Mouse (Mus musculus): Measurements from ENCODE around the gene Acin1.

Gene Acin1

DNA sequence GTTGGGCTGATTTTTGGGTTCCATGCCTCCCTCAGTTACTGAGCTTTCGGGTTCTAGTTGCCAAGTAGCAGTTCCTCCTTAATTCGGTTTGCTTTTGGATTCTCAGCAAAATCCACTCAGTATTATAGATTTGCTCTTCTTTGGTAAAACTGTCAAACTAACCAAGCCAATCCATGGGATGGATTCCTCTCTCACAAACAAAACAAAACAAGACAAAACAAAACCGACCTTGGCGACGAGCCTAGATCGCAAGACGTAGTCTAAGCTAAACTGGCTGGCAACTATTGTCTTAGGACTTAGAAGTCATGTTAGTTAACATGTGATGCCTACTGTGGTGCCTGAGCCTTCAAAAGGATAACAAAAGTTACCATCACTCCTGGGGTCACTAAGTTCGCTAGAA is 83.0 kb downstream of the Acin1 start:
- DNase-seq, result no peak

DNA sequence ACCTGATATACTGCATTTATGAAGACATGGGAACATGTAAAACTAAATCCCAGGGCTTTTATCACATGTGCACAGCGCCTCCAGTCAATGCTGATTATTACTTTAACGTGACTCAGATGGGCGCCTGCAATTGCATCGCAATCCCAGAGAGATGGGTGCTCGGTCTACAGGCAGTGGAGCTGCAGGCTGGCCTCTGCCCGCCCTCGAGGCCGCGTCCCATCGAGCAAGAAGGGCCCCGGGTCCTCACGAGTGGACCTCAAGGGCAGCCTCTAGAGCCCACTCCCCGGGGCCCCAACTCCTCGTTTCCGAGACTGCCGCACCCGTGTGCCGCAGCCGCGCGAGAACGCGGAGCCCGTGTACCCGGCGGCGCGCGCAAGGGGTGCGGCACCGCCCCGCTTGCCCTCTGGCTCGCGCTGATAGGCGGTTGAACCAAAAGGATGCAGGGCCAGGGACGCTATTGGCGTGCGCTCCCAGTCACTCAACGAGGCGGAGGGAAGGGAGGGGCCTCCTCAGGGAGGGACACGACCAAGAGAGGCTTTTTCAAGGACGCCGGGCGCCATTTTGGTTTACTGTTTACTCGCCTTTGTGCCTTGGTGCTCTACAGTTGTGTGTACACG is 83.6 kb downstream of the Acin1 start:
- DNase-seq, result peak; percentile 99

DNA sequence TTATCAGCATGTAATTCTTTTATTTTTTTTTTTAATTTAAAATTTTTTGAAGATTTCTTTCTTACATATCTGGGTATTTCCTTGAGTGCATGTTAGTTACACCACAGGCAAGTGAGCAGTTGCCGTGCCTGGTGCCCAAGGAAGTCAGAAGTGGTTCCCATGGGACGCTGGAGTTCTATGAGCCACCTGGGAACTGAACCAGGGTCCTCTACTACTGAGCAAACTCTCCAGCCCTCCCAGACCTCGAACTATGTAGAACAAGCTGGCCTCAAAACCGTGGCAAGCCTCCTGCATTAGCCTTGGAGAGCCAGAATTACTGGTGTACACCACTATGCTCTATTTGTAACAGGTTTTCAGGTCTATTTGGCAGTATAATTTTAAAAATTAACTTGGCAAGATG is 84.1 kb downstream of the Acin1 start:
- no peak for DNase-seq

DNA sequence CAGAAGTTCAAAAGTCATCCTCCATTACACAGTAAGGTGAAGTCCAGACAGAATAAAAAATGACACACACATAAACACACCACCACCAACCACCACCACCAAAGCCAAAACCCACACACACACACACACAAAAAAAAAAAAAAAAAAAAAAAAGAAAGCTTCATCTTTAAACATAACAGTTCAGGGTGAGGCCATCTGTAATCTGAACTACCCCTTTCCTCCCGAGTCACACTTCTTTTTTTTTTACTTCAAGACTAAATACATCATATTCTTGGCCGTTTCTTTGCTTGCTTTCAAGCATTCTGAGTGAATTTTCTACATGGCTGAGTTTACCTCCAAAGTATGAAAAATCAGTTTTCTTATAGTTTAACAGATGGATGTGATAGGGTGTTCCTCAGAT is 85.1 kb downstream of the Acin1 start:
- DNase-seq, result no peak

DNA sequence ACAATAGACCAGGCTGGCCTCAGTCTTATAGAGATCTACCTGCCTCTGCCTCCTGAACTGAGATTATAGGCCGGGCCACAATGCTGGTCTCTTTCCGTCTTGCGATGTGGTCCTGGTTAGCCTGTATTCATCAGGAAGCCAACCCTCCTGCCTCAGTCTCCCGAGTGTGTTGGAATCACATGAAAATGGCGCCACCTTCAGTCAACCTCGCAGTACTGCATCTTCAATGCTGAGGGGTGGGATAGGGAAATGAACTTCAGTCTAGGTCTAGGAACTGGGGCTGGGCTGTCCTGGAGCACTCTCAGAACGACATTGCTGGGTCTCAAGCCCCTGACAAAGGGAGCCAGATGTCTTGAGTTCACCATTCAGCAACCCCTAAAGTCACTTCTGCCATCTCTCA is 89.6 kb downstream of the Acin1 start:
- no peak for DNase-seq

DNA sequence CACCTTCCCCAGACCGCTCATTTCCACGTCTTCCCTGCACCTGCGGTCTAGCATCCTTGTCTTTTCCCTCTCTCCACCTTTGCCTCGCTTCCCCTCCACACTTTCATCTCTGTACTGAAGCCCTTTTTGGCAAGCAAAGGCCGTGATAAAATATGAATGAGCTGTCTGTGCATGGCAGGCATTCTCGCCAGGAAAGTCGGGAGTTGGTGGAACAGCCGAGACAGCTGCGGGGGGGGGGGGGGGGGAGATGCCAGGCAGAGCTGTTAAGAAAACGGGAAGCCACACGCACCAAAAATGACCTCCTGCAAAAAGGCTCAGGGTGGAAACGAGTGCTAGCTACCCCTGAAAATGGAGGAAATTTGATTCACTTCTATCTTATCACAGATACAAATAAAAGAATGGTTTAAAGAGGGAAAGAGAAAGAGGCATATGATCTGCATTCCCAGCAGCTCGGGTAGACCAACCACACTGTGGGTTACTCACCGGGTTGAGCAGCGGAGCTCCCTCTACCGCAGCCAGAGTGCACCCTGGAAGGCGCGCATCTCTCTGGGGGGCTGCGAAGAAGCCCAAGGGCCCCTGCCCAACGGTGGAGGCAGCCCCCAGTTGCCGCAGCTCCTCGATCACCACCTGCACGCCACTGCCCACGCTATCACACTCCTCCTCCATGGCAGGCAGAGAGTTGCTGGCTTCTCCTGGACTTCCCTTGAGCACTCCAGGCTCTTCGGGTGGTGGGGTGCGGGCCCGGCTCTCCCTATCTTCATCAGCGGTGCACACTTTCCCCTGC is 91.9 kb downstream of the Acin1 start:
- DNase-seq, result no peak

DNA sequence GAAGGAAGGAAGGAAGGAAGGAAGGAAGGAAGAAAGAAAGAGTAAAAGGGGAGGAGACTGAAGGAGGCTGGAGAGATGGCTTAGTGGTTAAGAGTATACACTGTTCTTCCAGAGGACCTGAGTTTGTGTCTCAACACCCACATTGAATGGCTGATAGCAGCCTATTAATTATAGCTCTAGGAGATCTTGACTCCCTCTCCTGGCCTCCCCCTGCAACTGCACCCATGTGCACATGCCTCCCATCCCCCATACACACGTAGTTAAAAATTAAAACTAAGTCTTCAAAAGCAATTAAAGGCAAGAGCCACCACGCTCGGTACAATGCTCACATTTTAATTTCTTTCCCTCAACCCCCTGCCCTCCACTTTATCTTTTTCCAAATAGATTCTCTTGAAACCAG is 92.7 kb downstream of the Acin1 start:
- DNase-seq, result no peak

DNA sequence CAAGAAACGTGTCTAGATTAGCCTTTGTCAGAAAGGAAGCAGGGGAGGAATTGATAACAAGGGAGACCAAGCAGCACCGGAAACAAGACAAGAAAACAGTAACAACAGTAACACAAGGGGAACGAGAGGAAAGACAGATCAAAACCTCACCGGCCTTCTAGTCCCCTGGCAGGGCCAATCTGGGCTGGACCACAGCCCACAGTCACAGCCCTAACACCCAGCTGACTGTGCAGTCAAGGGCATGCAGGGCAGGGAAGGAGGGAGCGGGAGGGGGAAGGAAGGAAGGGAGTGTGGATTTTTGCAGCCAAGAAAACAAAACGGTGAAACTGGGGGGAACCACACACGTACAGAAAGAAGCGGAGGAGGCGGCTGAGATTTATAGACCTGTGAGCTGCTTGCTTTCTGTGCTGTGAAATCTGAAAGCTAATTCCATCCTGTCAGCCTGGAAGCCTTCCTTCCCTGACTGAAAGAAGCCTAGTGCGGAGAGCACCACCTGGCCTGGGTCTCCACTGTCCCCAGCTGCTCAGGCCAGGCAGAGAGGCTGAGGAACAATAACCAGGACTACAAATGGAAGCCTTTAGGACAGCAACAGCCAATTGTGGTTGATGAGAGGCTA is 94.3 kb downstream of the Acin1 start:
- no peak for DNase-seq

All from retina, postnatal 1 day (tissue).